Mouse (Mus musculus) heart, embryonic 14.5 days (tissue): Measurements from ENCODE around the gene H1fx. TPM values are rescaled to one million over a fixed set of nuclear protein-coding genes. Genes with fewer than 3 reads are reported as not detected.
A peak's percentile ranks its signal among the peaks of the same experiment; 100 is the strongest.
"Not testable (repeated sequence)": the region's sequence is repeated elsewhere in the genome, so short reads cannot be mapped to it uniquely, and the experiment has no call there.

Experiments
- ATAC-seq: fragments of 200-750 bp; cut with Nextera tagmentation; 2 replicates; pipeline ENCODE4 v1.8.0; 2017; ENCODE audit warnings: low read depth, moderate TSS enrichment; ENCODE audit not compliant: insufficient number of reproducible peaks, insufficient read depth, low FRiP score
- H3K27ac ChIP-seq, 2 experiments: fragments of 200-500 bp in 1 of 2; fragments of 300-500 bp in 1 of 2; sonication (generic) in 1 of 2; replicated peaks in 1 of 2; 2 replicates each; pipeline ENCODE4 v1.5.1; 2012 to 2014; ENCODE audit warnings: low read depth in 2 of 2, low read length in 2 of 2, control low read depth in 1 of 2, mild to moderate bottlenecking in 1 of 2, mixed read lengths in 1 of 2; ENCODE audit not compliant: control insufficient read depth in 1 of 2, insufficient read depth in 1 of 2
- H3K27me3 ChIP-seq: fragments of 300-500 bp; sonication (generic); 2 replicates; pipeline ENCODE4 v1.6.1; 2014; ENCODE audit warnings: mild to moderate bottlenecking, low read length, control low read depth; ENCODE audit not compliant: control insufficient read depth, insufficient read depth
- H3K36me3 ChIP-seq: fragments of 300-500 bp; sonication (generic); 2 replicates; pipeline ENCODE4 v1.6.1; 2014; ENCODE audit warnings: mild to moderate bottlenecking, control low read depth, low read length, mixed read lengths; ENCODE audit not compliant: control insufficient read depth, insufficient read depth
- H3K4me1 ChIP-seq, 2 experiments: fragments of 200-500 bp in 1 of 2; fragments of 300-500 bp in 1 of 2; sonication (generic) in 1 of 2; 2 replicates each; pipeline ENCODE4 v1.6.1; 2012 to 2014; ENCODE audit warnings: low read length in 2 of 2, control low read depth in 1 of 2, mixed read lengths in 1 of 2; ENCODE audit not compliant: control insufficient read depth in 2 of 2, insufficient read depth in 2 of 2
- H3K4me2 ChIP-seq: fragments of 300-500 bp; sonication (generic); 2 replicates; pipeline ENCODE4 v1.6.1; 2014; ENCODE audit warnings: mild to moderate bottlenecking, low read length
- H3K4me3 ChIP-seq, 2 experiments: fragments of 200-500 bp in 1 of 2; fragments of 300-500 bp in 1 of 2; sonication (generic) in 1 of 2; 2 replicates each; pipeline ENCODE4 v1.5.1; 2012 to 2014; ENCODE audit warnings: low read length in 2 of 2, mild to moderate bottlenecking in 2 of 2, control low read depth in 1 of 2, low read depth in 1 of 2, moderate library complexity in 1 of 2; ENCODE audit not compliant: control insufficient read depth in 1 of 2, insufficient read depth in 1 of 2
- H3K9ac ChIP-seq: fragments of 300-500 bp; sonication (generic); 2 replicates; pipeline ENCODE4 v1.6.1; 2014; ENCODE audit warnings: mild to moderate bottlenecking, low read length
- H3K9me3 ChIP-seq: fragments of 300-500 bp; sonication (generic); 2 replicates; pipeline ENCODE4 v1.6.1; 2016; ENCODE audit warnings: low read length, control low read depth; ENCODE audit not compliant: control insufficient read depth
- WGBS: fragments of 180-500 bp; shearing (Covaris S2); extraction: QIAGEN DNeasy Blood & Tissue Kit; methylation state at CpG from one replicate; pipeline ENCODE4 v1.1.7; 2014; 5-methylcytosine and 5-hydroxymethylcytosine counted together
- polyA plus RNA-seq: library from polyadenylated mRNA; unstranded; fragments of >200 nt; fragmentation: Nextera tagmentation; extraction: Ambion mirVana; gene quantifications from 2 replicates; pipeline ENCODE4 v1.2.1, GENCODE M21; 2014

The H1fx gene
- polyA plus RNA-seq, 1 experiment from 2014 or later = 33.0 TPM

- H3K27ac ChIP-seq = peak overlapping the region in 1 of 2 experiments; percentile 63; a peak in 2 of 4 replicates
- ATAC-seq = peak; percentile 36
- WGBS = under 1% methylated on average over 46 of the region's 56 CpGs
- peaks cover 18% of the 10 kb centered on the region for H3K36me3 ChIP-seq
- H3K27me3 ChIP-seq = no peaks in the 10 kb centered on the region; the same call in 1 of the 2 replicates
- H3K4me2 ChIP-seq = peak overlapping the region; percentile 93
- peaks cover 6 to 8% of the 10 kb centered on the region in 2 experiments for H3K4me1 ChIP-seq
- peak overlapping the region; percentile 85 to 93 for H3K4me3 ChIP-seq
- peak overlapping the region; percentile 87 for H3K9ac ChIP-seq
- H3K9me3 ChIP-seq = no peaks in the 10 kb centered on the region
Measured at GRCm38 (mm10) chr6:87981030-87981485, 379 bp downstream of the H1fx start.

GRCm38 (mm10) chr6:87980374-87981029, 935 bp downstream of the H1fx start:
- peaks cover 18% of the 10 kb centered on the region for H3K36me3 ChIP-seq
- H3K27me3 ChIP-seq = no peaks in the 10 kb centered on the region; the same call in 1 of the 2 replicates
- peak; percentile 68; the same call in 1 of the 2 replicates for ATAC-seq
- peak overlapping the region; percentile 85 to 93 for H3K4me3 ChIP-seq
- peak overlapping the region; percentile 87 for H3K9ac ChIP-seq
- H3K9me3 ChIP-seq = no peaks in the 10 kb centered on the region
- peak overlapping the region; percentile 93 for H3K4me2 ChIP-seq
- WGBS = under 1% methylated on average over 62 of the region's 66 CpGs
- H3K27ac ChIP-seq = peak overlapping the region in 1 of 2 experiments; percentile 63; a peak in 2 of 4 replicates
- peaks cover 6 to 8% of the 10 kb centered on the region in 2 experiments for H3K4me1 ChIP-seq

GRCm38 (mm10) chr6:87979728-87980127, 1.7 kb downstream of the H1fx start:
- WGBS = 80% methylated on average over 3 of the region's 3 CpGs
- Histone ChIP-seq H3K27me3 (no peaks in the 10 kb centered on the region; the same call in 1 of the 2 replicates), H3K4me1 (peaks cover 6 to 8% of the 10 kb centered on the region in 2 experiments), H3K9me3 (no peaks in the 10 kb centered on the region), H3K36me3 (peaks cover 12% of the 10 kb centered on the region), H3K4me3 (no peak overlapping the region), H3K4me2 (peak overlapping the region; percentile 93), H3K27ac (no peak overlapping the region), H3K9ac (no peak overlapping the region)
- ATAC-seq = no peak

GRCm38 (mm10) chr6:87970041-87970440, 11.4 kb downstream of the H1fx start:
- H3K27me3 ChIP-seq = no peaks in the 10 kb centered on the region
- H3K9ac ChIP-seq = no peak overlapping the region
- no peak overlapping the region for H3K4me2 ChIP-seq
- H3K27ac ChIP-seq = no peak overlapping the region
- no peak overlapping the region for H3K4me3 ChIP-seq
- ATAC-seq = no peak
- no peaks in the 10 kb centered on the region for H3K36me3 ChIP-seq
- H3K4me1 ChIP-seq = no peaks in the 10 kb centered on the region
- H3K9me3 ChIP-seq = no peaks in the 10 kb centered on the region
- WGBS = 9% methylated on average over 2 of the region's 2 CpGs

- not testable (repeated sequence) for H3K4me1 ChIP-seq, H3K27me3 ChIP-seq, H3K27ac ChIP-seq, H3K4me2 ChIP-seq, H3K36me3 ChIP-seq, ATAC-seq, H3K9ac ChIP-seq, H3K4me3 ChIP-seq
- WGBS = 60% methylated on average over 4 of the region's 4 CpGs
- H3K9me3 ChIP-seq = peaks cover 13% of the 10 kb centered on the region
Measured at GRCm38 (mm10) chr6:87962457-87962856, 19.0 kb downstream of the H1fx start.

- H3K4me3 ChIP-seq = no peak overlapping the region
- H3K36me3 ChIP-seq = 0 out of 2 replicates have a peak, but pooled peaks cover under 1% of the 10 kb centered on the region
- H3K27ac ChIP-seq = no peak overlapping the region
- peaks cover 0 to 4% of the 10 kb centered on the region in 2 experiments; a peak in 1 of 4 replicates for H3K4me1 ChIP-seq
- no peak for ATAC-seq
- WGBS = 79% methylated on average over 7 of the region's 7 CpGs
- H3K9me3 ChIP-seq = no peaks in the 10 kb centered on the region
- H3K9ac ChIP-seq = no peak overlapping the region
- H3K27me3 ChIP-seq = no peaks in the 10 kb centered on the region
- no peak overlapping the region for H3K4me2 ChIP-seq
Measured at GRCm38 (mm10) chr6:87942179-87942578, 39.3 kb downstream of the H1fx start.

- no peaks in the 10 kb centered on the region for H3K27me3 ChIP-seq
- H3K4me2 ChIP-seq = no peak overlapping the region
- H3K27ac ChIP-seq = no peak overlapping the region
- H3K9me3 ChIP-seq = no peaks in the 10 kb centered on the region
- peaks cover 30% of the 10 kb centered on the region for H3K36me3 ChIP-seq
- ATAC-seq = no peak
- no peak overlapping the region for H3K4me3 ChIP-seq
- no peak overlapping the region for H3K9ac ChIP-seq
- 95% methylated on average over 3 of the region's 3 CpGs for WGBS
- H3K4me1 ChIP-seq = peaks cover 0 to 7% of the 10 kb centered on the region in 2 experiments; a peak in 1 of 4 replicates
Measured at GRCm38 (mm10) chr6:87938941-87939340, 42.5 kb downstream of the H1fx start.
